Mouse (Mus musculus) gastrocnemius, postnatal 4 days (tissue): ENCODE measurements around the gene Galk1. TPM values are rescaled to one million over a fixed set of nuclear protein-coding genes. Genes with fewer than 3 reads are reported as not detected.
A peak's percentile ranks its signal among the peaks of the same experiment; 100 is the strongest.

Experiments
- DNase-seq, 2 experiments: peaks; one replicate each; pipeline ENCODE4 v3.0.0; 2021 to 2022; ENCODE audit warnings: low spot score in 2 of 2, mixed read lengths in 2 of 2
- long read RNA-seq, 2 experiments: library from polyadenylated mRNA; stranded (forward); transcript quantifications; one replicate each; pipeline ENCODE4 v2.0.0; 2021
- total RNA-seq, 2 experiments: library from RNA; stranded (reverse); gene quantifications; 2 replicates each; pipeline ENCODE4 v1.2.3; 2021

Gene Galk1
- total RNA-seq = 10 to 100 TPM; 32.7 to 40.0 TPM
- long read RNA-seq, experiment 1, transcript Galk1-201 (8 exons, 1,406 nt) = major isoform, 76 of 85 reads
- long read RNA-seq, experiment 1, partial matches to known transcripts = 5 of 85 reads
- long read RNA-seq, experiment 1, other reads (novel, unspliced or antisense) = 4 of 85 reads
- long read RNA-seq, experiment 2, transcript Galk1-201 (8 exons, 1,406 nt) = major isoform, 64 of 70 reads
- long read RNA-seq, experiment 2, partial matches to known transcripts = 4 of 70 reads
- long read RNA-seq, experiment 2, other reads (novel, unspliced or antisense) = 2 of 70 reads

DNA sequence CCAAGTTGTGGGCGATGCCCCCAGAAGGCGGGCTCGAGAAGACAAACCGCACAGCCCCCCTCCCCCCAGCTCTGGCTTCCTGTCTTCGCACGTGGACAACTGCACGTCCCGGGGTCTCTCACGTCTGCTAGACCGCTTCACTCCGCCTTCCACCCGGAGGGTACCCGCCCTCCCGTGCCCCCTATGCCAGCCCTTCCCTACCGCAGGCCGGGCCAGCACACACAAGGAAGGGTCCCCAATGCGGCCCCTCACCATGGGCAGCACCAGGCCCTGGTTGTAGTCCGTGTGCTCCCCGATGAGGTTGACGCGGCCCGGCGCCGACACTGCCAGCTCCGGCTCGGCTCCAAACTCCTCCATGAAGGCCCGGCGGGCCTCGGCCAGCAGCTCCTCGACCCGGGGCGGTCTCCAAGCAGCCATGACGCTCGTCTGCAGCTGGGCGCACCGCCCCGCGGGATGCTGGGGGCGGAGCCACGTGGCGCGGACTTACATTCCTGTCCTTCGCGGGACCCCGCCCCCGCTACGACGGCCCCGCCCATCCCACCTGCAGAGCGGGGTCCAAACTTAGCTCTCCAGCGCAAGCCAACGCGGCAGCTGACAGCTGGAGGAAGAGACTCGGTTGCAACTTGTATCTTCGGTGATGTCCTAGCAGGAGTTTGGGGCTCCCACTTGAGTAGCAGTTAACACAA, at the start of gene Galk1:
TSS of gene Galk1 (minus strand) at position 458 of the 686 bp plus-strand sequence.
- DNase-seq = peak; percentile 87 to 92

DNA sequence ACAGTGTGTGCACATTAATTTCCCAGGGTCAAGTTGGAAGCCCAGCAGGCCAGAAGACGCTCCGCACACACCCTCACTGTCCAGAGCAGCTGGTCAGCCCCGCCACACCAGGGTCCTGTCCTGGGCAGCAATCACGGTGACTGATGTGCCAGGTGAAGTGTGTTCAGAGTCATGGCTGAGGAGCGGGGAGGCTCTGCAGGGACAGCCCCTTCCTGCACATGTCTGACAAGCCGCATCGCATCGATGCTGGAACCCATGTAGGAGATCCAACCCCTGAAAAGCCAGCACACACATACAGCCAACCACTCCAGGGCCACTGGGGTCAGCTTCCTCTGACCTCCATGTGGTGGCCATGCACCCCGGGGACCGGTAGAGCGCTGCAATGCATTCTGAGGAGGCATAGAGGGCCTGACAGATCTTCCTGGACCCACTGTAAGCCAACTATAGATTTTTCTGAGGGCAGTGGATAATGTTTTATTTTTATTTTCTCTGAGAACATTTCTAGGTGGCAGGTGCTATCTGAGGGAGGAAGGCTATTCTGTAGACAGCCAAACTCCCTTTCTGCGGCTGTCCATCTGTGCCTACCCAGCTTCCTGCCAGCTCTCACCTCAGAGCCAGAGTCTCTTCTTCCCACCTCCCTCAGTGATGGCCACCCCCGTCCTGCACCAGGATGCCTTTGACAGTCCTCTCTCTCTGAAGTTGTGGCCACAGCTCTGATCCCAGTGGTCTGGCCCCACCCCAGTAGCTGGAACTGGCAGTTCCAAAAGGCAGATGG, 49.3 kb upstream of the Galk1 start:
- DNase-seq = no peak

DNA sequence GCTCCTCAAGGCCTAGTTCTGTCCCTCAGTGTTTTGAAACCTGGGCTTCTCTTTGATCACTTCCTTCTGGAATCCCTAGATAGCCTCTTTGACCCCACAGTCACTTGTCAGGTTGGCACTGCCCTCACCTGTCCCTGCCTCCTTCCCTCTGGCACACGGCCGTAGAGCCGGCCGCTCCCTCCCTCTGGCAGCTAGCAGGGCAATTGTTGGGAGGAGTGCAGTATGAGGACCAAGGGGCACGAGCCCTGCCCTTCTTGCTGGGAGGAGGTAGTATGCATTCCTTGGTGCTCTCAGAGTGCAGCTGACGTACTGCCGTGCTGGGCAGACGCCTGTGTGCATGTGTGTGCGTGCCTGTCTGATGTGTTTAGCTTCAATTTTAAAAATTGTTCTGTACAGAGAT, 48.1 kb upstream of the Galk1 start:
- DNase-seq = no peak

DNA sequence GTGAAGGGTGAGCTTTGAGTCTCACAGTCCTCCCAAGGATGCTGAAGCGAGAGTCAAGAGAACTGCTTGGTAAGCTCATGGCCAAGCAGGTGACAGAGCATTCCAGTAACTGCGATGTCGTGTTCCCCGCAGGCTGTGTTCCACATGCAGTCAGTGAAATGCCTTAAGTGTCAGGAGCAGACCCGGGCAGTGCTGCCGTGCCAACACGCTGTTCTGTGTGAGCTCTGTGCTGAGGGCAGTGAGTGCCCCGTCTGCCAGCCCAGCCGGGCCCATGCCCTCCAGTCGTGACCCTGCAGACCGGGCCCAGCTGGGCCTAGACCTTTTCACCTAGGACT, 47.1 kb upstream of the Galk1 start:
- DNase-seq = no peak

DNA sequence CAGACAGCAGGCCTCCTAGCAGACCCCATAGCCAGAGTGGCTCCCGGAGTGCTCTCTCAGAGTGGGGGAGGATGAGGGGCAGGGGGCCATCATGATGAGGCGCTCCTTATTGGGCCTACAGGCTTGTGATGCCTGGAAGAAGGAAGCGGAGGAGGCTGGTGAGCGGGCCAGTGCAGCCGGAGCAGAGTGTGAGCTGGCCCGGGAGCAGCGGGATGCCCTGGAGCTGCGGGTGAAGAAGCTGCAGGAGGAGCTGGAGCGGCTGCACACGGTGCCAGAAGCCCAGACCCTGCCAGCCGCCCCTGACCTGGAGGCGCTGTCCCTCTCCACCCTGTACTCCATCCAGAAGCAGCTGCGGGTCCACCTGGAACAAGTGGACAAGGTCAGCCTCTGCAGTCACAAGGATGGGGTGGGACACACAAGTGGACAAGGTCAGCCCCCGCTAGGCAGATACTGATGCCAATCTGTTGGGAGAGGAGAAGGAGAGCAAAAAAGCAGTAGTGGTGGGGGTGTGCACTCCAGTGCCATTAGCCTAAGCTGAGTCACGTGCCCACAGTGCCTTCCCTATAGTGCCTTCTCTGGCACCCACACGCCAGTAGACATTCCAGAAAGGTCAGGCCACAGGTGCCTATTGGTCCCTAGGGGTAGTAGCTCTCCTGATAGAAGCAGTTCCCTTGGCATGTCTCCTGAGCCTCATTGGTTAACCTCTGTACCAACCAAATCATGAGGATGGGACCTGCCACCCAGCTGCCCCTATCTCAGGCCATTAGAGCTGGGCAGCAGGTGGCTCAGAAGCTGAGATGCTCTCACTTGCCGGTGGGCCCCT, 46.6 kb upstream of the Galk1 start:
- no peak for DNase-seq

DNA sequence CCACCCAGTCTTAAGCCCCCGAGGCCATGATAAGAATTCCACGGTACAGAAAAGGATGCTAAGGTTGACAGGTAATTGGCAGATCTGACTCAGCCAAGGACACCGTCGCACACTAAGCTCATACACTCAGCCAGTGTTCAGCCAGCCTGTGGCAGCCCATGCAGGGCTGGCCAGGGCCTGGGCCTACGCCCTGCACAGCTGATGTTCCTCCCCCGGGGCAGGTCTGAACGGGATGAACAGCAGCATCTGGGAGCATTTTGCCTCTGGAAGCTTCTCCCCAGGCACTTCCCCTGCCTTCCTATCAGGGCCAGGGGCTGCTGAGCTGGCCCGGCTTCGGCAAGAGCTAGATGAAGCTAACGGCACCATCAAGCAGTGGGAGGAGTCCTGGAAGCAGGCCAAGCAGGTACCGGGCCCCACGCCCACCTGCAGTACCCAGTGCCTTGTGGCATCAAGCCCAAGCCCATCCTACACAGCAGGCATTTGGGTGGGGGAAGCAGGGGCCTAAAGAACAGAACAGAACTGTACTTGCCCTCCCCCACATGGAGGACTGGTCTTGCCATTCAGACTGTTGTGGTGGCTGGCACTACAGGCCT, 45.6 kb upstream of the Galk1 start:
- DNase-seq = peak in 1 of 2 experiments; percentile 20

DNA sequence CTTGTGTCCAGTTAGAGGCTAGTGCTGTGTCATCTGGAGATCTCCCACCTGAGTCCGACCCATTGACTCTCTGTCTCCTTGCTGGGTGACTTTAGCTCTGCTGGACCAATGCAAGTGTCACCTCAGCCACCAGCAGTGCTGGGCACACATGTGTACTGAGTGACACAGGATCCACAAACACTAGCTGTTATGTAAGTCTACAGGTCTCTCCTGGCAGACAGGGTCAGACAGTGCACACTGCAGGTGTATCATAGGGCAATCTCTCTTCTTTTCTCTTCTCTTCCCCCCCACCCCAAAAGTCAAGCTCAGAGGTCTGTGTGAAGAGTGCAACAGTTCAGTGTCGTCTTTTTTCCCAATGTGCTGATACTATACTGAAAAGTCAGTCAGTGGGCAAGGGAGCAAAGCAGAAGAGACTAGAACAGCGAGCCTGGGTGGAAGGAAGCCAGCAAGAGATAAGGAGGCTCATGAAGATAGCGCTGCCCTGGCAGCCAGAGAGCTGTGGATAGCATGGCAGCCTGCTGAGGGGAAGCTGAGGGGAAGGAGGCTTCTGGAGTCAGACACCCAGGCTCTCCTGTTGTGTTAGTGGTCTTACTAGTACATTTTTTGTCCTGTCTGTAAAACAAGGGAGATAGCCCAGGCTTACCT, 44.8 kb upstream of the Galk1 start:
- DNase-seq = no peak

DNA sequence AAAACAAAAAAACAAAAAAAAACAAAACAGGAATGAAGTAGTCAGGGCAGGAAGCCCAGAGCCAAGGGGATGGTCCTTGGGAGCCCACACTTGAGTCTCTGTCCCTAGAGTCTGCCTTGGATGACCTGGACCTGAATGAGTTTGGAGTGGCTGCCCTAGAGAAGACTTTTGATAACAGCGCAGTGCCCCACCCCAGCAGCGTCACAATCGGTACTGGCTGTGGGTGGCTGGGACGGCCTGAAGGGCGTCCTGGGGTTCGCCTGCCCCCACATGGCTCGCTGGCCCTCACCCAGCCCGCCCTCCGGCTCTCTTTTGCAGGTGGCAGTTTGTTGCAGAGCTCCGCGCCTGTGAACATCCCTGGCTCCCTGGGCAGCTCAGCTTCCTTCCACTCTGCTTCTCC, 43.4 kb upstream of the Galk1 start:
- DNase-seq = no peak

DNA sequence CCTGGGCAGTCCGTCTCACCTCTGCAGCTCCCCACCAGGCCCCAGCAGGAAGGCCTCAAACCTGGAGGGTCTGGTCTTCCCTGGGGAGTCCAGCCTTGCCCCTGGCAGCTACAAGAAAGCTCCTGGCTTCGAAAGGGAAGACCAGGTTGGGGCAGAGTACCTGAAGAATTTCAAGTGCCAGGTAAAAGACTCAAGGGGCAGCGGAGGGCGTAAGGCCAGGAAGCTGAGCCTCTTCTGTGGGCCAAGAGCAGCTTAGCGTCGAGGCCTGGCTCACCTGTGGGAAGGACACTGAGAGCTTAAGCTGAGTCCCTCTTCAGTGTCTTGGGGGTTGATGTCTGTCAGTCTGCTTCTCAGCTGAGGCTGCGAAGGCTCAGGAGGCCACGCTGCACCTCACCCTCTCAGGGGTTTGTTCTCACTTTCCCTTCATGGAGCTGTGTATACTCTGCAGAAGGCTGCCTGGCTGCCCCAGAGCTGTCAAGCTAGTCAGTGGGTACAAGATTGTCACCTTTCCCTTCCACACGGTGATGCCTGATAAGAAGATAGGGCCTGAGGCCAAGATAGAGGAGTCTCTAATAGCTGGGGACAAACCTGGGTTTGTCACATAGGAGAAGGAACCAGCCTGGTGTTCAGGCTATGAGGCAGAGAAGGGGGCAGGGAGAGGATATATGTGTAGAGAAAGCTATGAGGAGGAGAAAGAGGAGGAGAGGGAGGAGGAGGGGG, 41.2 kb upstream of the Galk1 start:
- DNase-seq = no peak

DNA sequence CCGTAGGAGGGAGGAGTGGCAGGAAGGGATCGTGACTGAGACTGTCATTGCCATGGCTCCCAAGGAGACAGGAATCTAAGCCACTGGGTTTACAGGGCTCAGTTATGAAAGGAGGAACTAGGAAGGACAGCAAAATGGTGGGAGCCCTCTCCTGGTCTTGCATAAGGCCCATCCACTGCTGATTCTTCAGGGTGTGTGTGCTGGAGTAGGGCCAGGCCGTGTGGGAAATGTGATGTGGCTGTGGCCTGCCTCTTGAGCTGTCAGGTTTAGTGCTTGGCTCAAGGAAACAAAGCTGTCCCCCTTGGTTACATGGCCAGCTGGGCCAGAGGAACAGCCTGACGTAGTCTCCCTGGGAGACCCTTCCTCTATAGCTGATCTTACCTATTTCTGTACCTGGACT, 37.7 kb upstream of the Galk1 start:
- no peak for DNase-seq

DNA sequence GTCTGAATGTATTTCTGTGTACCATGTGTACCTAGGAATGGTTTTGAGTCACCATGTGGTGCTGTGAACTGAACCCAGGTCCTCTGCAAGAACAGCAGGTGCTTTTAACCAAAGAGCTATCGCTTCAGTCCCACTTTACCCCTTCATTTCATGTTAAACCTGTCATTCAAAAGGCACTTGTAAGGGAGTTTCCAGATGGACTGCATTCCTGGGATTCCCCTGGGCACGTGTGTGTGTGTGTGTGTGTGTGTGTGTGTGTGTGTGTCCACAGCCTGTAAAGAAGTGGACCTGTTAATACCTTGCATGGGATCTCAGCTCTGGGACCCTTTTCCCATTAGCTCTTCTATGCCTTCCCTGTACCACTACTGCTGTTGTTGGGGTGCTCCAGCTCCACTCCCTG, 37.1 kb upstream of the Galk1 start:
- no peak for DNase-seq

DNA sequence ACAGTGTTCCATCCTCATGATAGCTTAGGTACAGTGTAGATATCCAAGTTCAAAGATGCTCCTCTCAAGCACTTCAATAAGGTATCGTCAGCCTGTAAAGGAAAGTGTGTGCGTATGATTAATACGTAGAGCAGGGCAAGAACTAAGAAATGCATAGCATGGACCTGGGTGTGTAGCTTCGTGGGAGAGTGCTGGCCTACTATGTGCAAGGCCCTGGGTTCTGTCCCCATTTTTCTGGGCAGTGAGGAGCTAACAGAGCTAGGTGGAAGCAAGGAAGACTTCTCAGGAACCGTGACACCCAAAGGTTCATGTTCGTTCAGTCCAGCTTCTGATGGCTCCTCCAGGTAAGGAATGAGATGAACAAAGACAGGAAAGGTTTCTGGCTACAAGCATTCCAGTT, 32.7 kb upstream of the Galk1 start:
- no peak for DNase-seq

DNA sequence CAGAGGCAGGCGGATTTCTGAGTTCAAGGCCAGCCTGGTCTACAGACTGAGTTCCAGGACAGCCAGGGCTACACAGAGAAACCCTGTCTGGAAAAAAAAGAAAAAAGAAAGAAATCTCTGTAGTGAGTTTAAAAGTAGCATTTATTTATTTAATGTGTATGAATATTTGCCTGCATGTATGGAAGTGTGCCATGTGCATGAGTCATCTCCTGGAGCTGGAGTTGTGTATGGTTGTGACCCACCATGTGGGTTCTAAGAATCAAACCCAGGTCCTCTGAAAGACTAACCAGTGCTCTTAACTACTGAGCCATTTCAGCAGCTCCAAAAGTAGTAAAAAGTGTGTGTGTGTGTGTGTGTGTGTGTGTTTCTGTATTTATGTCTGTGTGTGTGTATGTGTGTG, 30.8 kb upstream of the Galk1 start:
- DNase-seq = no peak

DNA sequence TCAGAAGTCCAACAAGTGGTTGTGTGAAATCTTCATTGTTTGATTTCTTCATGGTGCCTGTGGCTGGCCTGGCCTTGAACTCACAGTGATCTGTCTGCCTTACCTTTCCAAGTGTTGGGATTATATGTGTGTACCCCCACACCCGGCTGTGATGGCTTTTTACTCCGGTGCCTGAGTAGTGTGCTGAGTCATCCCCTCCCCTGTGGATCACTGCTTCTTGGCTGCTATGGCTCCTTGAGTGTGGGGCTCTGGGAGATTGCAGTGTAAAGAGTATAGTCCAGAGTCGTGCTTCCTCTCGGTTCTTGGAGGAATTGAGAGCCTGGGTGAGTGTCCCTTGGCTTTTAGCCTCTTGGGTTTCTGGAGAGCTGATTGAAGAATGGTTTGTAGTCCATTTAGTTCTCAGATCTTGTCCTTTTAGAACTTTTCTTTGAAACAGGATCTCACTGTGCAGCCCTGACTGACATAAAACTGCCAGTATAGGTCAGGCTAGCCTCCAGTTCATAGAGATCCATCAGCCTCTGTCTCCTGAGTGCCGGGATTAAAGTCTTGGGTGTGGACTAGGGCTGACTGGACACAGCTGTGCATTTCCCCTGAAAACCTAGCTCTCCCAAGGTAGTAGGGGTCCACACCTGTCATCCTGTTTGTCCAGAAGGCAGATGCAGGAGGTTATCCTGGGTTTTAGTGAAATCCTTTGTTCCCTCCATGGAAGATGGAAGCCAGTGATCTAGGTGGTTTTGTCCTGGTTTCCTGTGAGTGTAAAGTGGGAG, 30.0 kb upstream of the Galk1 start:
- no peak for DNase-seq

DNA sequence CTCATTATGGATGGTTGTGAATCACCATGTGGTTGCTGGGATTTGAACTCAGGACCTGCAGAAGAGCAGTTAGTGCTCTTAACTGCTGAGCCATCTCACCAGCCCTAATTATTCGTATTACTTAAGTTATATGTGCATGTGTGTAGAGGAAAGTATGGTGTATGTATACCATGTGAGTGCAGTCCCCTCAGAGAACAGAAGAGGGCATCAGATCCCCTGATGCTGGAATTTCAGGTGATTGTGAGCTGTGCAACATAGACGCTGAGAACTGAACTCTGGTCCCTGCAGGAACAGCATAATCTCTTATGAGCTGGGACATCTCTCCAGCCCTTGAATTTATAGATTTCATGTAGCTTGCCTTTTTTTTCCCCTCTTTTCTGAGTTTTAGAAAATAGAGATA, 29.3 kb upstream of the Galk1 start:
- no peak for DNase-seq

DNA sequence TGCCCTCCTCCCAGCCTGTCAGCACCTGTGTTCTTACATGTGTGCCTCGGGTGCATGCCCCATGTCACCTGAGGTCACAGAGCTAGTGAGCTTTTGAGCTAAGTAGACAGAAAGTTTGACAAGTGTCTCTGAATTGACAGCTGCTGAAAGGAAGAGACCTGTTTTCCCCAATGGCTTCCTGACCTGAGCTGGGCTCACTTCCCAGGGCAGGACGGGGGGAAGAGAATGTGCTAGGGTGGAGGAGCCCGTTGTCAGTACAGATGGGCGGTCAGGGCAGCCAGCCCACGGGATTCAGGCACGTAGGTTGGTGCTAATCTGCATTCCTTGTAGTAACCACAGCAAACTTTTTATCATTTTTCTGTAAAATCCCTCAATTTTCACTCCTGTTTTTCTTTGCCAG, 28.1 kb upstream of the Galk1 start:
- no peak for DNase-seq

DNA sequence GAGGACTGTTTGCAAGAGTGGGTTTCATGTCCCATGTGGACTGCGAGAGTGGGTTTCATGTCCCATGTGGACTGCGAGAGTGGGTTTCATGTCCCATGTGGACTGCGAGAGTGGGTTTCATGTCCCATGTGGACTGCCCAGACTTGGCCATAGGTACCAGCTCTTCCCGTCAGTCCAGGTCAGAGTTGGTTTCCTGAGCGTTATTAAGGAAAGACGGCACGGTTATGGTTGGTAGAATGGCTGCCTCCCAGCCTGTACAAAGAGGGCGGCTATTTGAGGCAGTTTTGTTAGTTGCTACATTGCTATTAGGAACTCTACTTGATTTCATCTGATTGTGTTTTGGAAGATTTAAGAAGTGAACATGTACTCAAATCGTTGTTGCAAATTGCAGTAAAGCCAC, 25.3 kb upstream of the Galk1 start:
- no peak for DNase-seq

DNA sequence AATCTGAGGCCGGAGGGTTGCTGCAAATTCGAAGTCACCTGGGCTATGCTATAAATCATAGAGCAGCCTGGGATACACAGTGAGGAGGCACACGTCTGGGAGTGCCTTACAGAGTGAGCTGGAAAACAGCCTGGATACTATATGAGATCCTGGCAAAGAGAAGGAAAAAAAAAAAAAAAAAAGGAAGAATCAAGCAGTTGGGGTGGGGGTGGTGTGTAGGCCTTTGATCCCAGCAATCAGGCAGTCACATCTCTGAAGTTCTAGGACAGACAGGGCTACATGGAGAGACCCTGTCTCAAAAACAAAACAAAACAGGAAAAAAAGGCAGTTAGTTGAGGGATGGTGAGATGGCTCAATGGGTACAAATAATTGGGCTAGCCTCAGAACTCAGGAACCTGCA, 24.2 kb upstream of the Galk1 start:
- no peak for DNase-seq

DNA sequence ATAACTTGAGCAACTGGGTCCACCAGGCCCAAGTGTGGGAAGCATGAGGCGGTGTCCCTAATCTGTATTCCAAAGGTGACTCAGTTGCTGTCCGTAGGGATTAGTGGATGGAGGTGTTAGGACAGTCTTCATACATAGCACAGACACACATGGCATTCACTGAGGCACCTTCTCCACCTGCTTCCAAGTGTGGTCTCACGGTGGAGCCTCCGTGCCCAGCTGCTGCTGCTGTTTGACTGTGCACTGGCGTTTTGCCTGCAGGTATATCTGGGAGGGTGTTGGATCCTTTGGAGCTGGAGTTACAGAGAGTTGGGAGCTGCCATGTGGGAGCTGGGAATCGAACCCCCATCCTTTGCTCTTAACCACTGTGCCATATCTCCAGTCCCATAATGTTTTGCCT, 22.1 kb upstream of the Galk1 start:
- DNase-seq = no peak
